Mouse (Mus musculus) heart, embryonic 10.5 days (tissue): ENCODE data around the gene Slc9a5. TPM values are rescaled to one million over a fixed set of nuclear protein-coding genes. Genes with fewer than 3 reads are reported as not detected.

Experiments
- DNase-seq: peaks from one replicate; pipeline ENCODE4 v3.0.0-alpha.2; 2017; ENCODE audit warnings: low spot score
- H3K27ac ChIP-seq: fragments of 300-500 bp; sonication (generic); 2 replicates; pipeline ENCODE4 v1.5.1; 2016; ENCODE audit warnings: mild to moderate bottlenecking
- H3K27me3 ChIP-seq: fragments of 300-500 bp; sonication (generic); 2 replicates; pipeline ENCODE4 v1.6.1; 2016; ENCODE audit warnings: mild to moderate bottlenecking; ENCODE audit not compliant: poor library complexity, insufficient read depth, severe bottlenecking
- H3K36me3 ChIP-seq: fragments of 300-500 bp; sonication (generic); 2 replicates; pipeline ENCODE4 v1.6.1; 2016; ENCODE audit warnings: mild to moderate bottlenecking, moderate library complexity
- H3K4me1 ChIP-seq: fragments of 300-500 bp; sonication (generic); 2 replicates; pipeline ENCODE4 v1.6.1; 2016; ENCODE audit warnings: mild to moderate bottlenecking
- H3K4me3 ChIP-seq: fragments of 300-500 bp; sonication (generic); 2 replicates; pipeline ENCODE4 v1.5.1; 2016; ENCODE audit warnings: mild to moderate bottlenecking, moderate library complexity
- H3K9me3 ChIP-seq: fragments of 300-500 bp; sonication (generic); 2 replicates; pipeline ENCODE4 v1.6.1; 2016; ENCODE audit warnings: mild to moderate bottlenecking, moderate library complexity
- WGBS: fragments of 180-500 bp; shearing (Covaris S2); methylation state at CpG from one replicate; pipeline ENCODE4 v1.1.7; 2016; 5-methylcytosine and 5-hydroxymethylcytosine counted together
- polyA plus RNA-seq: library from polyadenylated mRNA; unstranded; fragments of >200 nt; fragmentation: Nextera tagmentation; extraction: Ambion mirVana; gene quantifications from 2 replicates; pipeline ENCODE4 v1.2.1, GENCODE M21; 2016

Slc9a5 gene
- polyA plus RNA-seq, 1 experiment from 2014 or later = 2.4 TPM

- H3K4me3 ChIP-seq = peak overlapping the region; percentile 72
- peaks cover 50% of the 10 kb centered on the region for H3K4me1 ChIP-seq
- WGBS = under 1% methylated on average over 47 of the region's 48 CpGs
- no peaks in the 10 kb centered on the region for H3K9me3 ChIP-seq
- H3K36me3 ChIP-seq = no peaks in the 10 kb centered on the region
- no peaks in the 10 kb centered on the region for H3K27me3 ChIP-seq
- no peak for DNase-seq
- peak overlapping the region; percentile 89 for H3K27ac ChIP-seq
Measured at GRCm38 (mm10) chr8:105349096-105349771, 591 bp downstream of the Slc9a5 start.

- Histone ChIP-seq H3K27me3 (no peaks in the 10 kb centered on the region), H3K36me3 (no peaks in the 10 kb centered on the region), H3K27ac (no peak overlapping the region), H3K4me3 (peak overlapping the region; percentile 72), H3K9me3 (no peaks in the 10 kb centered on the region), H3K4me1 (peaks cover 46% of the 10 kb centered on the region)
- WGBS = 35% methylated on average over 7 of the region's 7 CpGs
- DNase-seq = no peak
Measured at GRCm38 (mm10) chr8:105350186-105350585, 1.5 kb downstream of the Slc9a5 start.

- H3K36me3 ChIP-seq = peaks cover 15% of the 10 kb centered on the region; the same call in 1 of the 2 replicates
- H3K27ac ChIP-seq = no peak overlapping the region
- no peaks in the 10 kb centered on the region for H3K9me3 ChIP-seq
- peaks cover 33% of the 10 kb centered on the region for H3K4me1 ChIP-seq
- H3K4me3 ChIP-seq = no peak overlapping the region
- no peaks in the 10 kb centered on the region for H3K27me3 ChIP-seq
- DNase-seq = no peak
- WGBS = 79% methylated on average over 8 of the region's 8 CpGs
Measured at GRCm38 (mm10) chr8:105353583-105354135, 5.0 kb downstream of the Slc9a5 start.

- H3K36me3 ChIP-seq = peaks cover 15% of the 10 kb centered on the region; the same call in 1 of the 2 replicates
- 88% methylated on average over 4 of the region's 4 CpGs for WGBS
Measured at GRCm38 (mm10) chr8:105354549-105354948, 5.9 kb downstream of the Slc9a5 start.

GRCm38 (mm10) chr8:105355179-105356024 lies 6.8 kb downstream of the Slc9a5 start:
- peaks cover 30% of the 10 kb centered on the region for H3K4me1 ChIP-seq
- no peaks in the 10 kb centered on the region for H3K9me3 ChIP-seq
- H3K4me3 ChIP-seq = 0 out of 2 replicates have a peak overlapping the region, but pooled peaks have one; percentile 20
- no peak for DNase-seq
- H3K36me3 ChIP-seq = peaks cover 15% of the 10 kb centered on the region; the same call in 1 of the 2 replicates
- peak overlapping the region; percentile 29; the same call in 1 of the 2 replicates for H3K27ac ChIP-seq
- 67% methylated on average over 26 of the region's 26 CpGs for WGBS
- H3K27me3 ChIP-seq = no peaks in the 10 kb centered on the region

More at GRCm38 (mm10) chr8:105354549-105354948, 5.9 kb downstream of the Slc9a5 start:
- Histone ChIP-seq H3K4me1 (peaks cover 35% of the 10 kb centered on the region), H3K27me3 (no peaks in the 10 kb centered on the region), H3K4me3 (no peak overlapping the region), H3K9me3 (no peaks in the 10 kb centered on the region), H3K27ac (no peak overlapping the region)
- DNase-seq = no peak

GRCm38 (mm10) chr8:105356681-105357080 lies 8.0 kb downstream of the Slc9a5 start:
- no peaks in the 10 kb centered on the region for H3K27me3 ChIP-seq
- no peak for DNase-seq
- 83% methylated on average over 14 of the region's 14 CpGs for WGBS
- H3K4me1 ChIP-seq = peaks cover 28% of the 10 kb centered on the region
- no peak overlapping the region for H3K4me3 ChIP-seq
- no peak overlapping the region for H3K27ac ChIP-seq
- H3K9me3 ChIP-seq = no peaks in the 10 kb centered on the region
- peaks cover 15% of the 10 kb centered on the region; the same call in 1 of the 2 replicates for H3K36me3 ChIP-seq

- H3K9me3 ChIP-seq = no peaks in the 10 kb centered on the region
- no peak overlapping the region for H3K4me3 ChIP-seq
- H3K4me1 ChIP-seq = peaks cover 28% of the 10 kb centered on the region
- 77% methylated on average over 15 of the region's 15 CpGs for WGBS
- no peak for DNase-seq
- H3K36me3 ChIP-seq = peaks cover 19% of the 10 kb centered on the region
- H3K27ac ChIP-seq = no peak overlapping the region
- no peaks in the 10 kb centered on the region for H3K27me3 ChIP-seq
Measured at GRCm38 (mm10) chr8:105359208-105359607, 10.6 kb downstream of the Slc9a5 start.

GRCm38 (mm10) chr8:105359646-105360045 lies 11.0 kb downstream of the Slc9a5 start:
- H3K4me1 ChIP-seq = peaks cover 28% of the 10 kb centered on the region
- no peak for DNase-seq
- WGBS = 43% methylated on average over 4 of the region's 4 CpGs

GRCm38 (mm10) chr8:105361751-105362702 lies 13.4 kb downstream of the Slc9a5 start:
- Histone ChIP-seq H3K4me1 (peaks cover 16% of the 10 kb centered on the region), H3K36me3 (peaks cover 9% of the 10 kb centered on the region; the same call in 1 of the 2 replicates), H3K27ac (no peak overlapping the region), H3K9me3 (no peaks in the 10 kb centered on the region), H3K27me3 (no peaks in the 10 kb centered on the region), H3K4me3 (no peak overlapping the region)
- WGBS = 75% methylated on average over 12 of the region's 12 CpGs
- DNase-seq = no peak

More at GRCm38 (mm10) chr8:105359646-105360045, 11.0 kb downstream of the Slc9a5 start:
- Histone ChIP-seq H3K4me3 (no peak overlapping the region), H3K9me3 (no peaks in the 10 kb centered on the region), H3K36me3 (peaks cover 19% of the 10 kb centered on the region), H3K27ac (no peak overlapping the region), H3K27me3 (no peaks in the 10 kb centered on the region)

GRCm38 (mm10) chr8:105367107-105367506 lies 18.5 kb downstream of the Slc9a5 start:
- Histone ChIP-seq H3K27me3 (no peaks in the 10 kb centered on the region), H3K36me3 (peaks cover 6% of the 10 kb centered on the region; the same call in 1 of the 2 replicates), H3K4me3 (no peak overlapping the region), H3K9me3 (no peaks in the 10 kb centered on the region), H3K4me1 (peaks cover 17% of the 10 kb centered on the region), H3K27ac (no peak overlapping the region)
- 66% methylated on average over 2 of the region's 2 CpGs for WGBS
- no peak for DNase-seq

- whole genome bisulfite sequencing = 77% methylated on average over 9 of the region's 9 CpGs
Measured at GRCm38 (mm10) chr8:105372473-105372872, 23.8 kb downstream of the Slc9a5 start.

GRCm38 (mm10) chr8:105373032-105373431 lies 24.4 kb downstream of the Slc9a5 start, which contains the start of gene Plekhg4:
Gene Plekhg4 (plus strand): TSS chr8:105373274.
- Histone ChIP-seq H3K9me3 (no peaks in the 10 kb centered on the region), H3K4me1 (peaks cover 24% of the 10 kb centered on the region), H3K4me3 (peak within 1 kb of the TSS; percentile 45; the same call in 1 of the 2 replicates), H3K27ac (no peak within 1 kb of the TSS; the same call in 1 of the 2 replicates), H3K27me3 (peaks cover 46% of the 10 kb centered on the region), H3K36me3 (no peaks in the 10 kb centered on the region)
- DNase-seq = no peak
- 38% methylated on average over 2 of the region's 2 CpGs for WGBS

More at GRCm38 (mm10) chr8:105372473-105372872, 23.8 kb downstream of the Slc9a5 start:
- Histone ChIP-seq H3K36me3 (no peaks in the 10 kb centered on the region), H3K4me3 (no peak overlapping the region), H3K27ac (no peak overlapping the region), H3K9me3 (no peaks in the 10 kb centered on the region), H3K27me3 (peaks cover 40% of the 10 kb centered on the region), H3K4me1 (peaks cover 27% of the 10 kb centered on the region)
- no peak for DNase-seq
